Mouse (Mus musculus): ENCODE measurements around the gene Mertk. TPM values are rescaled to one million over a fixed set of nuclear protein-coding genes. Genes with fewer than 3 reads are reported as not detected.

The Mertk gene
- polyA plus RNA-seq, 1 experiment, result 11.0 TPM

DNA sequence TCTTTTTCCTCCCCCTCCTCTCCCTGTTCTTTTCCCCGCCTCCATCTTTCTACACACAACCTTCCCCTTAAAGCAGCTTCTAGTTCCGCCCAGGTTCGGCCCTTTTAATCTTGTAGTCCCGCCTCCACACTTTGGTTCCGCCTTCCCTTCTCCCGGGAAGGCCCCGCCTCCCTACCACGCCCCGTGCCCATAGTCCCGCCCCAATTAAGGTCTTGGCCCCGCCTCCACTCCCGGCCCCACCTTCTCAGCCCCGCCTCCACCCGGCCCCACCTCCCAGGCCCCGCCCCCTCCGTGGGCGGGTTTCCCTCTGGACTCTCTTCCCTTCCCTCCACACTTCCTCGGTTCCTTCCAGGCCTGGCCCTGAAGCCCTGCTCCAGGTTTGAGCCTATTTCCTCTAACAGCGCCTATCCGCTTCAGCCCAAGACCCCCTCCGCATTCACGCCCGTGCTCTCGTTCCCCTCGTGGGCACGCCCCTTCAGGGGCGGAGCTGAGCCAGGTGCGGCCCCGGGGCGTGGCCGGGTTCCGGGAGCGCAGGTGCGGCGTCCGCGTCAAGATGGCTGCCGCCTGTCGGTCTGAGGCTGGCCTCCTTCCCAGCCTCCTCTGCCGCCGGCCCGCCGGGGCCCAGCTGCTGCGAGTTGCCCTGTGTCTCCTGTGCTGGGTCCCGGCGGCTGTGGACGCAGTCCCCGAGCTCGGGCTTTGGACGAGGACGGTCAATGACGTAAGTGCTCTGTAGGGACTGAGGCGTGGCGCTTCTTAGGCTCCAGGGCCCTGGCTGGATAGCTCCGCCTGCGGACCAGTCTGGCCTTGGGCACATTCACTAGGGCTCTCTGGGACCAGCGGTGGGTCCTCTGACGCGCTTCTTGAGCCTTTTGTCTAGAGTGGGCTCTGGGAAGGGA is 119.3 kb downstream of the Mertk start, which contains the start of gene Tmem87b:
Tmem87b (plus strand) TSS at position 333 of the 896 bp plus-strand sequence.
- H3K4me3 ChIP-seq (ENCODE audit: low read depth, low read length), result peak within 1 kb of the TSS; percentile 86
- no peaks in the 10 kb centered on the region for H3K27me3 ChIP-seq (ENCODE audit: control insufficient read depth, insufficient read depth, low read length)
- H3K36me3 ChIP-seq (ENCODE audit: control insufficient read depth, insufficient read depth, low read length), result no peaks in the 10 kb centered on the region
- under 1% methylated on average over 59 of the region's 59 CpGs for WGBS
- H3K27ac ChIP-seq (ENCODE audit: insufficient read depth, low read depth, low read length), result peak within 1 kb of the TSS; percentile 88
- H3K4me1 ChIP-seq (ENCODE audit: control insufficient read depth, insufficient read depth, insufficient read length, low read length), result peaks cover 10% of the 10 kb centered on the region; the same call in 1 of the 2 replicates
- peak; percentile 60 for TF ChIP-seq POLR2A (IDR thresholded peaks at IDR 0.05; ENCODE audit: low read depth, low read length)
- no peak for TF ChIP-seq CTCF (IDR thresholded peaks at IDR 0.05; ENCODE audit: extremely low read depth, insufficient read length, insufficient replicate concordance, low read depth, low read length)

GRCm38 (mm10) chr2:128818956-128819643 is 120.3 kb downstream of the Mertk start:
- WGBS, result 4% methylated on average over 14 of the region's 14 CpGs
- Histone ChIP-seq H3K4me1 (ENCODE audit: control insufficient read depth, insufficient read depth, insufficient read length, low read length) (peaks cover 8% of the 10 kb centered on the region; the same call in 1 of the 2 replicates), H3K4me3 (ENCODE audit: low read depth, low read length) (peak overlapping the region; percentile 86), H3K27me3 (ENCODE audit: control insufficient read depth, insufficient read depth, low read length) (no peaks in the 10 kb centered on the region), H3K36me3 (ENCODE audit: control insufficient read depth, insufficient read depth, low read length) (peaks cover 6% of the 10 kb centered on the region), H3K27ac (ENCODE audit: insufficient read depth, low read depth, low read length) (peak overlapping the region; percentile 86)
- TF ChIP-seq CTCF (IDR thresholded peaks at IDR 0.05; ENCODE audit: extremely low read depth, insufficient read length, insufficient replicate concordance, low read depth, low read length) (no peak), POLR2A (IDR thresholded peaks at IDR 0.05; ENCODE audit: low read depth, low read length) (no peak)

- H3K4me3 ChIP-seq (ENCODE audit: low read depth, low read length), result no peak overlapping the region
- H3K4me1 ChIP-seq (ENCODE audit: control insufficient read depth, insufficient read depth, insufficient read length, low read length), result peaks cover 6% of the 10 kb centered on the region; the same call in 1 of the 2 replicates
- WGBS, result 72% methylated on average over 2 of the region's 2 CpGs
- no peaks in the 10 kb centered on the region for H3K27me3 ChIP-seq (ENCODE audit: control insufficient read depth, insufficient read depth, low read length)
- H3K36me3 ChIP-seq (ENCODE audit: control insufficient read depth, insufficient read depth, low read length), result peaks cover 16% of the 10 kb centered on the region
- H3K27ac ChIP-seq (ENCODE audit: insufficient read depth, low read depth, low read length), result peak overlapping the region; percentile 5; the same call in 1 of the 2 replicates
- TF ChIP-seq POLR2A (IDR thresholded peaks at IDR 0.05; ENCODE audit: low read depth, low read length) (no peak), CTCF (IDR thresholded peaks at IDR 0.05; ENCODE audit: extremely low read depth, insufficient read length, insufficient replicate concordance, low read depth, low read length) (no peak)
These were observed 121.9 kb downstream of the Mertk start for GRCm38 (mm10) chr2:128820631-128821030.

DNA sequence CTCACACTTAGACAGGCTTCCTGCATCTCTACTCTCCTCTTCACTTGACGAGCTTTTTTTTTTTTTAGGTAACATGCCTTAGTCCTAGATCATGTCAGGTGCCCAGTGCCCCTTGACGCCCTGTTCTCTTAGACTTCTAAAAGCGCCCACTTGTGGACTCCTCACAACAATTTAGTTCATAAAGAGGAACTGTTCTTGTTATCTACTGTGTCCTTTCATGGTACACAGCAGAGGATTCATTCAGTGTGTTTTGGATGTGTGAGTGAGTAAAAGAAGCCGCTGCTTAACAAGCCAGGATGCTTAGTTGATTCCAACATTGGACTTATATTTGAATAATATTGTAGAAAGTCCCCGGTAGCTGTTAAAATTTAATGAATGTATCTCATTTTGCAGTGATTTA is 125.1 kb downstream of the Mertk start:
- TF ChIP-seq POLR2A (IDR thresholded peaks at IDR 0.05; ENCODE audit: low read depth, low read length) (no peak), CTCF (IDR thresholded peaks at IDR 0.05; ENCODE audit: extremely low read depth, insufficient read length, insufficient replicate concordance, low read depth, low read length) (no peak)
- Histone ChIP-seq H3K27me3 (ENCODE audit: control insufficient read depth, insufficient read depth, low read length) (no peaks in the 10 kb centered on the region), H3K27ac (ENCODE audit: insufficient read depth, low read depth, low read length) (no peak overlapping the region), H3K4me3 (ENCODE audit: low read depth, low read length) (no peak overlapping the region), H3K4me1 (ENCODE audit: control insufficient read depth, insufficient read depth, insufficient read length, low read length) (peaks cover 6% of the 10 kb centered on the region; the same call in 1 of the 2 replicates), H3K36me3 (ENCODE audit: control insufficient read depth, insufficient read depth, low read length) (peaks cover 28% of the 10 kb centered on the region)
- WGBS, result 96% methylated on average over 5 of the region's 5 CpGs

- H3K27me3 ChIP-seq (ENCODE audit: control insufficient read depth, insufficient read depth, low read length), result no peaks in the 10 kb centered on the region
- no peak for TF ChIP-seq POLR2A (IDR thresholded peaks at IDR 0.05; ENCODE audit: low read depth, low read length)
- no peak for TF ChIP-seq CTCF (IDR thresholded peaks at IDR 0.05; ENCODE audit: extremely low read depth, insufficient read length, insufficient replicate concordance, low read depth, low read length)
- 84% methylated on average over 1 of the region's 1 CpGs for WGBS
- H3K4me3 ChIP-seq (ENCODE audit: low read depth, low read length), result no peak overlapping the region
- peaks cover 52% of the 10 kb centered on the region for H3K36me3 ChIP-seq (ENCODE audit: control insufficient read depth, insufficient read depth, low read length)
- no peak overlapping the region for H3K27ac ChIP-seq (ENCODE audit: insufficient read depth, low read depth, low read length)
- H3K4me1 ChIP-seq (ENCODE audit: control insufficient read depth, insufficient read depth, insufficient read length, low read length), result peaks cover 3% of the 10 kb centered on the region; the same call in 1 of the 2 replicates
These were observed 129.0 kb downstream of the Mertk start for GRCm38 (mm10) chr2:128827787-128828186.

- peaks cover 57% of the 10 kb centered on the region for H3K36me3 ChIP-seq (ENCODE audit: control insufficient read depth, insufficient read depth, low read length)
- no peaks in the 10 kb centered on the region for H3K27me3 ChIP-seq (ENCODE audit: control insufficient read depth, insufficient read depth, low read length)
- H3K4me1 ChIP-seq (ENCODE audit: control insufficient read depth, insufficient read depth, insufficient read length, low read length), result peaks cover 8% of the 10 kb centered on the region; the same call in 1 of the 2 replicates
- peak overlapping the region; percentile 78 for H3K27ac ChIP-seq (ENCODE audit: insufficient read depth, low read depth, low read length)
- 42% methylated on average over 3 of the region's 3 CpGs for WGBS
- H3K4me3 ChIP-seq (ENCODE audit: low read depth, low read length), result no peak overlapping the region
- TF ChIP-seq CTCF (IDR thresholded peaks at IDR 0.05; ENCODE audit: extremely low read depth, insufficient read length, insufficient replicate concordance, low read depth, low read length) (no peak), POLR2A (IDR thresholded peaks at IDR 0.05; ENCODE audit: low read depth, low read length) (no peak)
These were observed 133.9 kb downstream of the Mertk start for GRCm38 (mm10) chr2:128832611-128833010.

Measured in small intestine, adult 2 months (tissue).